ENCODE assay signal across 26 mouse cellular contexts in the genomic region with DNA sequence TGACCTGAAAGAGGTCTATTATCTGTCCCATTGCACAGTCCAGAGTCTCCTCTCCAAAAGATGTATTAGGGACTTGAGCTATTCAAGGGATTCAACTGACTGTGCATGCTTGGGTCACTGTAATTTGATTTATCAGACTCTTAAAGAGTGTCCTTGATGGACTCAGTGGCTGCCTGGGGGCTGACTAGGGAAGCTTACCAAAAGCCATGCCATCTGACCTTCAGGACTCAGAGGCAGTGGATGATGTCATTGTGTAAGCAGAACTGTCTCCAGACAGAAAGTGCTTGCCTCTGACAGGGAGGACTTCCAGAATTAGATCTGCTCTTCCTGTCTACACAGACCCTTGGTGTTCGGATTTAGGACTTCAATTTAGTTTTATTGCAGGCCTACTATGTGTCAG.
DNase-seq lines count a peak whose midpoint lies in the region; ATAC-seq lines count a peak whose summit lies in the region.
"Had no signal": no experiment of that assay in that cellular context is flagged by ENCODE, and none has a peak within 500 bp of the region (broad histone marks: within the 10 kb centered on the region; RNA-seq: fewer than 3 reads in every experiment).

No protein-coding gene starts in this region.

- no peaks in the 10 kb centered on the region for H3K4me1 ChIP-seq in heart, embryonic 11.5 days (ENCODE audit: control insufficient read depth, insufficient read depth, low read length)
- H3K4me1 ChIP-seq: hindbrain, embryonic 15.5 days; limb, embryonic 13.5 days; megakaryocyte, embryonic 14.5 days; neural tube, embryonic 15.5 days; stomach, embryonic 15.5 days had no signal

- no peaks in the 10 kb centered on the region for H3K27me3 ChIP-seq in heart, embryonic 11.5 days (ENCODE audit: control insufficient read depth, insufficient read depth, low read length)
- H3K27me3 ChIP-seq: hindbrain, embryonic 15.5 days; limb, embryonic 13.5 days; megakaryocyte, embryonic 14.5 days; neural tube, embryonic 15.5 days; stomach, embryonic 15.5 days had no signal

- ATAC-seq in heart, embryonic 11.5 days (replicated peaks; ENCODE audit: insufficient number of reproducible peaks, low FRiP score, low TSS enrichment), result 0 out of 2 replicates have a peak, but pooled peaks have one; percentile 35
- no peak for ATAC-seq in monocyte, adult 5-6 weeks (replicated peaks; ENCODE audit: insufficient number of reproducible peaks, low FRiP score, low TSS enrichment, poor library complexity, severe bottlenecking)
- ATAC-seq: CD4-positive, CD25-positive, alpha-beta regulatory T cell, adult 4 months; forebrain, embryonic 14.5 days; midbrain, embryonic 16.5 days had no signal

- H3K27ac ChIP-seq in heart, embryonic 11.5 days (ENCODE audit: low read depth, low read length), result no peak overlapping the region
- H3K27ac ChIP-seq: hindbrain, embryonic 15.5 days; limb, embryonic 13.5 days; liver, embryonic 14.5 days; neural tube, embryonic 15.5 days; stomach, embryonic 15.5 days had no signal

- 28% methylated on average over 1 of the region's 1 CpGs for WGBS in heart, embryonic 11.5 days (ENCODE audit: insufficient replicate concordance)

- no peaks in the 10 kb centered on the region for H3K36me3 ChIP-seq in heart, embryonic 11.5 days (ENCODE audit: control insufficient read depth, insufficient read depth, low read length)
- H3K36me3 ChIP-seq: hindbrain, embryonic 15.5 days; limb, embryonic 13.5 days; neural tube, embryonic 15.5 days; stomach, embryonic 15.5 days had no signal

- H3K4me2 ChIP-seq in heart, embryonic 11.5 days, result no peak overlapping the region
- H3K4me2 ChIP-seq: hindbrain, embryonic 15.5 days; limb, embryonic 13.5 days; lung, embryonic 14.5 days; neural tube, embryonic 15.5 days; stomach, embryonic 15.5 days had no signal

- DNase-seq in heart, adult 11 months, result no peak
- peak; percentile 30 for DNase-seq in layer of hippocampus, adult 9-11 months
- no peak for DNase-seq in layer of hippocampus, adult 11-12 months (ENCODE audit: low spot score)
- DNase-seq in adrenal gland, postnatal 14 days, result peak; percentile 44
- peak; percentile 6 for DNase-seq in embryo, embryonic 9.5 days (ENCODE audit: extremely low spot score)
- no peak for DNase-seq in yolk sac, embryonic 10.5 days (ENCODE audit: low spot score)
- DNase-seq: cerebellum, adult 11-12 months; cerebellum, postnatal 10 days; gastrocnemius, postnatal 10 days; heart, adult 18-20 months; kidney, adult 8-10 months; kidney, postnatal 25 days; lung, embryonic 14.5 days; lung, postnatal 36 days; thymus, postnatal 25 days had no signal

- no peaks in the 10 kb centered on the region for H3K9me3 ChIP-seq in heart, embryonic 11.5 days (replicated peaks; ENCODE audit: control insufficient read depth, low read length)
- H3K9me3 ChIP-seq: hindbrain, embryonic 15.5 days; limb, embryonic 13.5 days; neural tube, embryonic 15.5 days; stomach, embryonic 15.5 days had no signal

- H3K4me3 ChIP-seq in heart, embryonic 11.5 days (ENCODE audit: low read depth, low read length), result no peak overlapping the region
- H3K4me3 ChIP-seq: hindbrain, embryonic 15.5 days; limb, embryonic 13.5 days; megakaryocyte, embryonic 14.5 days; neural tube, embryonic 15.5 days; stomach, embryonic 15.5 days had no signal

- H3K9ac ChIP-seq in heart, embryonic 11.5 days (ENCODE audit: low read depth, low read length), result no peak overlapping the region
- H3K9ac ChIP-seq: hindbrain, embryonic 15.5 days; limb, embryonic 13.5 days; liver, embryonic 14.5 days; lung, embryonic 14.5 days; neural tube, embryonic 15.5 days; stomach, embryonic 15.5 days had no signal

Comparison
In these comparisons a context has a peak if more than half of its experiments do, and no peak if none do; other contexts are left out.
1. DNase-seq: peak in layer of hippocampus, adult 9-11 months (single experiment), adrenal gland, postnatal 14 days (single experiment) and embryo, embryonic 9.5 days (single experiment); none in heart, adult 11 months (single experiment), layer of hippocampus, adult 11-12 months (single experiment) and yolk sac, embryonic 10.5 days (single experiment).